Mouse (Mus musculus): ENCODE results near the gene G430095P16Rik.

The G430095P16Rik gene

DNA sequence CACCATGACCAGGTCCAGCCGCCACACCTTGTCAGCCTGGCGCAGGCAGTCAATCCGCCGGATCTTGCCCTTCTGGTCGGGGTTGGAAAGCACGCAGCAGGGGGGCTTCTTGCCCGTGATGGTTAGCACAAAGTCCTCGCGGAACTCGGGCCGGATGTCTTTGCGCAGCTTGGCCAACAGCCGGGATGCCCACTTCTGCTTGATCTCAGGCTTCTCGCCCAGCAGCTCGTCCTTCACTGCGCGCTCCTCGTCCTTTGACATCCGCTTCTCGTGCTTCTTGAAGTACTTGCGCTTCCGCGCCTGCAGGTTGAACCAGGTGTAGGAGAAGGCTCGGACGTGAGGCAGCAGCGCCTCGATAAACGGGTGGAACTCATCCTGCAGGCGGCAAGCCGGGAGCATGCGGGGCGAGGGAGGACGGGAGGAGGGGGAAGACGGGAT, 49.2 kb downstream of the G430095P16Rik start:
- DNase-seq (ENCODE audit: low spot score): no peak

GRCm38 (mm10) chr8:84772628-84773027, 49.8 kb downstream of the G430095P16Rik start:
- no peak for DNase-seq (ENCODE audit: low spot score)

GRCm38 (mm10) chr8:84773304-84773703, 50.5 kb downstream of the G430095P16Rik start:
- no peak for DNase-seq (ENCODE audit: low spot score)

DNA sequence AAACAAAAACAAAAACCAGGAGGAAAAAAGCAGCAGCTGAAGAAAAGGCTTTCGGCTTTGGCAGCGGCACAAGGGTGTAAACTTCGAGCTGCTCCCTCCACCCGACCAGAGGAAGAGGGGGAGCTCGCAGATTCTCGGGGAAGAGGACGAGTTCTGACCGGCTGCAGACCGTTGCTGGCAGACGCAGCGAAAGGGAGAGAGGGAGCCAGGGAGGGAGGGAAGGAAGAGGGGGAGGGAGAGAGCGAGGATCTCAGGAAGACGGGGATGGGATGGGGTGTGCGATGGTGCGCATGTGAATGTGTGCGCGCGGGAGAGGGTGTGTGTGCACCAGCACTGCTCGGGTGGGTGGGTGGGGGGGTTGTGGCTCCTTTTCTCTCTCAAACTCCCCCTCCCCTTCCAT, 51.0 kb downstream of the G430095P16Rik start:
- peak; percentile 77 for DNase-seq (ENCODE audit: low spot score)

- no peak for DNase-seq (ENCODE audit: low spot score)
Measured at GRCm38 (mm10) chr8:84774473-84774911, 51.7 kb downstream of the G430095P16Rik start.

GRCm38 (mm10) chr8:84775105-84775591, 52.3 kb downstream of the G430095P16Rik start:
- DNase-seq (ENCODE audit: low spot score): no peak

- DNase-seq (ENCODE audit: low spot score): no peak
Measured at GRCm38 (mm10) chr8:84775621-84776113, 52.9 kb downstream of the G430095P16Rik start.

Data from lung, postnatal 25 days (tissue).